Mouse (Mus musculus) embryonic facial prominence, embryonic 11.5 days (tissue): Measurements from ENCODE around the gene 1700001P01Rik. TPM values are rescaled to one million over a fixed set of nuclear protein-coding genes. Genes with fewer than 3 reads are reported as not detected.
A peak's percentile ranks its signal among the peaks of the same experiment; 100 is the strongest.

Source experiments
- ATAC-seq: fragments of 200-750 bp; cut with Nextera tagmentation; replicated peaks from 2 replicates; pipeline ENCODE4 v1.8.0; 2017; ENCODE audit warnings: low read depth; ENCODE audit not compliant: insufficient number of reproducible peaks, low FRiP score, low TSS enrichment
- DNase-seq: peaks from one replicate; pipeline ENCODE4 v3.0.0-alpha.2; 2015; ENCODE audit warnings: low spot score
- H3K27ac ChIP-seq: fragments of 300-500 bp; sonication (generic); replicated peaks from 2 replicates; pipeline ENCODE4 v1.5.1; 2014; ENCODE audit warnings: mild to moderate bottlenecking, low read depth, low read length, control low read depth
- H3K27me3 ChIP-seq: fragments of 300-500 bp; sonication (generic); 2 replicates; pipeline ENCODE4 v1.6.1; 2014; ENCODE audit warnings: mild to moderate bottlenecking, low read length, moderate library complexity, mixed read lengths; ENCODE audit not compliant: control insufficient read depth, insufficient read depth
- H3K36me3 ChIP-seq: fragments of 300-500 bp; sonication (generic); replicated peaks from 2 replicates; pipeline ENCODE4 v1.6.1; 2014; ENCODE audit warnings: low read depth, mild to moderate bottlenecking, low read length, moderate library complexity, mixed read lengths; ENCODE audit not compliant: control insufficient read depth, insufficient read depth
- H3K4me1 ChIP-seq: fragments of 300-500 bp; sonication (generic); 2 replicates; pipeline ENCODE4 v1.6.1; 2014; ENCODE audit warnings: low read length, mixed read lengths; ENCODE audit not compliant: control insufficient read depth, insufficient read depth
- H3K4me2 ChIP-seq: fragments of 300-500 bp; sonication (generic); 2 replicates; pipeline ENCODE4 v1.6.1; 2014; ENCODE audit warnings: low read depth, mild to moderate bottlenecking, control low read depth, low read length, moderate library complexity
- H3K4me3 ChIP-seq: fragments of 300-500 bp; sonication (generic); 2 replicates; pipeline ENCODE4 v1.5.1; 2014; ENCODE audit warnings: low read depth, low read length, control low read depth
- H3K9ac ChIP-seq: fragments of 300-500 bp; sonication (generic); replicated peaks from 2 replicates; pipeline ENCODE4 v1.6.1; 2014; ENCODE audit warnings: mild to moderate bottlenecking, control low read depth, low read length
- H3K9me3 ChIP-seq: fragments of 300-500 bp; sonication (generic); replicated peaks from 2 replicates; pipeline ENCODE4 v1.6.1; 2016; ENCODE audit warnings: mild to moderate bottlenecking, low read length, inconsistent platforms, mixed read lengths; ENCODE audit not compliant: control insufficient read depth
- WGBS: fragments of 180-500 bp; shearing (Covaris S2); extraction: QIAGEN DNeasy Blood & Tissue Kit; methylation state at CpG from one replicate; pipeline ENCODE4 v1.1.7; 2014; 5-methylcytosine and 5-hydroxymethylcytosine counted together
- polyA plus RNA-seq: library from polyadenylated mRNA; unstranded; fragments of >200 nt; fragmentation: Nextera tagmentation; extraction: Ambion mirVana; gene quantifications from 2 replicates; pipeline ENCODE4 v1.2.1, GENCODE M21; 2014

The 1700001P01Rik gene
- polyA plus RNA-seq, 1 experiment from 2014 or later = not detected

DNA sequence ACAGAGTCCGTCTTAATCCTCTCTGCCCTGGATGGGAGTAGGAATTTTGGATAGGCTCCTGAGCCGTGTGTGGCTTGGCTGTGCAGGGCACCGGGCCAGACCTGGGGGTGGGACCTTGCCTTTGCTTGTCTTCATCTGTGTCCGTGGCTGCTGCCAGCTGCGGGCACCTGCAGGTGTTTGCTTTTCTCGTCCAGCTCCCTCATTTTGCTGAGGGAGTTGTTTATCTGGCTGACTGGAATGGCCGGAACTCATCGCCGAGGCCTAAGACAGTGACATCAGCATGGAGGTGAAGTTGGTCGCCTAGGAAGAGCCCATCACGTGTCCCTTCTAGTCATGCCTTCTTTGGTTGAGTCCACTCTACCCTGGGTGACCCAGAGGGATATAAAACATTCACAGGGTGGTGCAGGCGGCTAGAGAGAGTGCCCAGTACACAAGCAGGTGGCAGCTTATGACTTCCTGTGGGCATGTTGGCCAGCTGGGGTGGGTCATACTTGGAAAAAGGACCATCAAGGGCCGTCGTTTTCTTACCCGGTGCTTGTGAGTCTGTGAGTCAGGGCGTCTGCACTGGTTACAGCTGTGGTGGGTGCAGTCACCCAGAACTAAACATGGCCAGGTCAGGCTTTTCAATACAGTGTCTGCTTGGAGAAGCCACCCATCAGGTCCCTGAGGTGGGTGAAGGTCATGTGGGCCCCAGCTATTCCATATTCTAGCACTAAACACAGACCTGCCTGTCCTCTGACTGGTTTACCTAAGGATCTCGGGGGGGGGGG lies 38.2 kb upstream of the 1700001P01Rik start:
- Histone ChIP-seq H3K9ac (no peak overlapping the region), H3K4me1 (peaks cover 41% of the 10 kb centered on the region), H3K36me3 (peaks cover 2% of the 10 kb centered on the region; the same call in 1 of the 2 replicates), H3K27ac (no peak overlapping the region), H3K9me3 (no peaks in the 10 kb centered on the region), H3K4me3 (no peak overlapping the region), H3K4me2 (no peak overlapping the region), H3K27me3 (no peaks in the 10 kb centered on the region)
- DNase-seq (no peak), ATAC-seq (no peak)
- 80% methylated on average over 17 of the region's 17 CpGs for WGBS

DNA sequence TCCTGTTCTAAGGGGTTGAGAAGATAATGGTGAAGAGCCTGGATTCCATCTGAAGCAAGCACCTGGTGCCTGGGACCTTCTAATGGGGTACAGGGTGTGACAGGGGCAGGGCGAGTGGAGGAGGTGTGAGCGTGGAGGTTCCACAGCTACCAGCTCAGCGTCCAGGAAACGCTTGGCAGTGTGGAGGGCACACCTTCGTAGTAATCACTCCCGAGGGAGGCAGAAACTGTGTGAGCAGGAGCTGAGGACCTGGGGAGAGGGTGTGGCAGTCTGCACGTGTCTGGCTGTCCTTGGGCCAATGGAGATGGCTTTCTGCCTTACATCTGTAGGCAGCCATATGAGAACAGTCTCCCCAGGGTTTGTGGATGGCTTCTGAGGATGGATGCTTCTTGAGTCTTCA lies 37.4 kb upstream of the 1700001P01Rik start:
- ATAC-seq = no peak; the same call in 1 of the 2 replicates
- no peaks in the 10 kb centered on the region for H3K9me3 ChIP-seq
- H3K4me3 ChIP-seq = no peak overlapping the region
- no peaks in the 10 kb centered on the region for H3K27me3 ChIP-seq
- no peak for DNase-seq
- H3K4me1 ChIP-seq = peaks cover 42% of the 10 kb centered on the region
- H3K27ac ChIP-seq = no peak overlapping the region
- H3K36me3 ChIP-seq = peaks cover 3% of the 10 kb centered on the region; the same call in 1 of the 2 replicates
- H3K4me2 ChIP-seq = no peak overlapping the region
- 53% methylated on average over 7 of the region's 7 CpGs for WGBS
- peak overlapping the region; percentile 25; the same call in 1 of the 2 replicates for H3K9ac ChIP-seq

DNA sequence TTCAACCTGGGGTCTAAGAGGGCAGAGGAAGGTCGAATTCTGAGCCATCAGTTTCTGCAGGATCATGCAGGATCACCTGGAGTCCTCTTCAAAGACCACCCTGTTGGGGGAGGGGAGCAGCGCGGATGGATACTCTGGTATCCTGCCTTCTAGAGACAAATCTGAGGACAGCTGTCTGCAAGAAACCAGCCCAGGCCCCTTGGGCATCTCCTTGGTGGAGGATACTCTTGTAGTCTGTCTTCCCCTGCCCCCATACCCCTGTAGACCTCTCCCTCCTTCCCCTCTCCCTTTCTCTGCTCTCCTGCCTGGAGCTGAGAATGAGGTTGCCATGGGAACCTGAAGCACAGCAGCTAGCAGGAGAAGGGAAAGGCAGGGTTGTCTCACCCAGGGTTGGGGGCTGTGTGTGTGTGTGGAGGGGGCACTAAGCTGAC lies 36.8 kb upstream of the 1700001P01Rik start:
- peak; percentile 66 for ATAC-seq
- Histone ChIP-seq H3K4me2 (peak overlapping the region; percentile 16; the same call in 1 of the 2 replicates), H3K9ac (peak overlapping the region; percentile 25), H3K9me3 (no peaks in the 10 kb centered on the region), H3K4me3 (no peak overlapping the region), H3K27ac (peak overlapping the region; percentile 56; the same call in 1 of the 2 replicates), H3K36me3 (peaks cover 3% of the 10 kb centered on the region; the same call in 1 of the 2 replicates), H3K4me1 (peaks cover 43% of the 10 kb centered on the region), H3K27me3 (no peaks in the 10 kb centered on the region)
- 13% methylated on average over 3 of the region's 3 CpGs for WGBS
- peak; percentile 75 for DNase-seq

DNA sequence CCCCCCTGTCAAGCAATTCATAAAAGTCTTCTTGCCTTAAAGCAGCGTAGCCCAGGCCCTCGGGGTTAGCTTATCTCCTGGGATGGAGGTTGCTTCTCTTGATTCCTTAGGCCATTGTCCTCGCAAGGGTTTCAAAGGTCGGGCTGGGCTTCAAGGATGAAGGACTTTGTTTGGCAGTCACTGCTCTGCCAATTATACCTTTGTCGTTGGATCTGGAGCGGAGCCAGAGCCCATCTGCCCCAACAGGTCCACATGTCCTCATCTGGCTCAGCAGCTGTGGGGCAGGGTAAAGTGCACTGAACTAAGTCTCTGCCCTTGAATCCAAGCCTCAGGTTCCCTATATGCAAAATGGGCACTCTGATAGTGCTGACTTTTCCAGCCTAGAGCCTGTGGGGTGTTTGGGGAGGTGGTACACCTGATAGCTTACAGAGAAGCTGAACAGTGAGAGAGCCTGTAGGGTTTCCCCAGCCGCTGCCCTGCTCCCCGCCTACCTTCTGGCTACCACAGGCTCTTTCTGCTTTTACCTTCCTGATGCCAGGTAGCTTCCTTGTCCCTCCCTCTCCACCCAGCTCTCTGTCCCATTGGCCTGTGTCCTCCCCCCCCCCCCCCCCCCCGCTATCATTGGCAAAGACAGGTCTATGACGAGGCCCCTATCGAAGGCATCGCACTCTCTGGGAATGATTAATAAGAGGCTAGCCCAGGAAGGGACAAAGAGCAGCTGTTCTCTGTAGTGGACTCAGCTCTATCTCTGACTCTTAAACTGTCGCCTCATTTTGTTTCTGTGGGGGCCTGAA lies 36.0 kb upstream of the 1700001P01Rik start:
- H3K9ac ChIP-seq = no peak overlapping the region; the same call in 1 of the 2 replicates
- no peak overlapping the region for H3K4me3 ChIP-seq
- H3K27ac ChIP-seq = peak overlapping the region; percentile 56; the same call in 1 of the 2 replicates
- no peak overlapping the region; the same call in 1 of the 2 replicates for H3K4me2 ChIP-seq
- peaks cover 41% of the 10 kb centered on the region for H3K4me1 ChIP-seq
- peaks cover 3% of the 10 kb centered on the region; the same call in 1 of the 2 replicates for H3K36me3 ChIP-seq
- DNase-seq (no peak), ATAC-seq (0 out of 2 replicates have a peak, but pooled peaks have one; percentile 11)
- 32% methylated on average over 12 of the region's 13 CpGs for WGBS
- H3K9me3 ChIP-seq = no peaks in the 10 kb centered on the region
- H3K27me3 ChIP-seq = no peaks in the 10 kb centered on the region

DNA sequence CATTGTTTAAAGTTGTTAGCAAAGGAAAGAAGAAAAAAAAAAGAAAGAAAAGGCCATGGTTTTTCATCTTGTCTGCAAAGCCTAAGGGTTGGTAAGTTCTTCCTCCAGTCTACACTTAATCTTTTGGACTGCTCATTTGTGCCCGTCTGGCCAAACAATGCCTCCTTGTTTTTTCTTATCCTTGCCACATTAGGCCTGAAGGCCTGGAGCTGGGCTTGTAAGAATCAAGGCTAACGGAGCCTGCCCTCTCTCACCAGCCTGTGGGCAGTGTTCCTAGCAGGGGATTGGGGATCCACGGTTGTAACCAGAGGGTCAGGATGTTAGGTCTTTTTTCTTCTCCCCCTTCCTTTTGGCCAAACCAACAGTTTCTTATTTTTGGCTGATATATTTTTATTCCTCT lies 35.3 kb upstream of the 1700001P01Rik start:
- H3K4me1 ChIP-seq = peaks cover 38% of the 10 kb centered on the region
- no peak for ATAC-seq
- H3K36me3 ChIP-seq = peaks cover 3% of the 10 kb centered on the region; the same call in 1 of the 2 replicates
- H3K27me3 ChIP-seq = no peaks in the 10 kb centered on the region
- WGBS = 10% methylated on average over 3 of the region's 3 CpGs
- no peak overlapping the region for H3K4me2 ChIP-seq
- no peak overlapping the region for H3K9ac ChIP-seq
- no peak overlapping the region; the same call in 1 of the 2 replicates for H3K27ac ChIP-seq
- no peaks in the 10 kb centered on the region for H3K9me3 ChIP-seq
- H3K4me3 ChIP-seq = no peak overlapping the region
- DNase-seq = peak; percentile 20

DNA sequence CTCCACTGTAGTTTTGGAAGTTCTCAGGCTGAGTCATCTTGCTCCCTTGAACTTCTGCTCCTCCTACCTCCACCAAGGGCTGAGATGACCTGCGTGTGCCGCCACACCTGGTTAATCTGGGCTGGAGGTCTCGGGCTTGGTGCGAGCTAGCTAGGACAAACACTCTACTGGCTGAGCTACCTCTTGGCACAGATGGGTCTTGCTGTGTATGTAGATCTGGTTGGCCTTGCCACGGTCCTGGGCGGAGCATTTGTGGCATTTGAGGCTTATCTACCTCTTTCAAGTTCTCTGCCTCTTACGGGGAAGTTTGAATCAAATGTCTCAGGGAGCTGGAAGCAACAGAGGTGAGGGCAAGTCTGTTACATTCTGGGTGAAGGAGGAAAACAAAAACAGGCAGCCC lies 34.6 kb upstream of the 1700001P01Rik start:
- Histone ChIP-seq H3K27ac (no peak overlapping the region), H3K36me3 (peaks cover 3% of the 10 kb centered on the region; the same call in 1 of the 2 replicates), H3K9me3 (no peaks in the 10 kb centered on the region), H3K27me3 (no peaks in the 10 kb centered on the region), H3K4me2 (no peak overlapping the region), H3K4me1 (peaks cover 42% of the 10 kb centered on the region), H3K9ac (no peak overlapping the region), H3K4me3 (no peak overlapping the region)
- WGBS = 71% methylated on average over 7 of the region's 7 CpGs
- ATAC-seq (no peak), DNase-seq (no peak)

DNA sequence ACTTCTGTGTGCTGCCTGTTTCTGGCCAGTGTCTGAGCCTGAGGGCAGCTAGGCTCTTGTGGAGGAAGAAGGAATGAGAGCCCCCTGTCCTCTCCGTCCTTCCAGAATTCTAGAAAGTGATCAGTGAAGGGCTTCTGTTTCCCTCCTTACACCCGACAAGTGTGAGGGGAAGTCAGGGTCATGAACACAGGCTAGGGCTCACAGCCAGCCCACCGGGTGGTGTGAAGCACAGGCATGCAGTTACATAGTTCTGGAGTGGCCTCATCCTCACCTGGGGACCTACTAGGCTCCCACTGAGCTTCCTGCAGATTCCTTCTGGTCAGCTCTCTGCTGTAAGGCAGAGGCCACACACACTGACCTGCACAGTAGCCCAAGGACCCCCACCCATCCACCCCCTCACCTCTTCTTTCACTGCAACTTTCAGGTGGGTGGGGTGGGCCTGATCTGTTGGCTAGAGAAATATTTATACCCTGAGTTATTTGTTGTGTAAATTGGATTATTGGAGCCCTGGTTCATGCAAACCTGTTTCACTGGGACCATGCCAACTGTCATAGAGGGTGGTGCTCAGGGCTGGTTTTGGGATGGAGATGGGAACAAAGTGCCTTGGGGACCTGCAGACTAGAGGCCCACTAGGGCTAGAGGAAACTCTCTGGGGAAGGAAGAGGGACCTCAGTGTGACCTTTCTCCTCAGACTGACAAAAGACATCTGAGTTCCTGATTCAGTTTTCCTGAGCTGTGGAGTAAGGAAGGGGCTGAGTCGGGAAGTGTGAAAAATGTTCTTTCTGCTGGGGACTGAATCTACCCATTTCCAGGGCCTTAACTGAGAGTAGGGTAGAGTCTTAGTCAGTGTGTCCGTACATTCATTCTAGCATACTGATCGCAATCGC lies 33.8 kb upstream of the 1700001P01Rik start:
- Histone ChIP-seq H3K27ac (peak overlapping the region; percentile 35; the same call in 1 of the 2 replicates), H3K9ac (peak overlapping the region; percentile 2; the same call in 1 of the 2 replicates), H3K4me1 (peaks cover 48% of the 10 kb centered on the region), H3K36me3 (peaks cover 3% of the 10 kb centered on the region; the same call in 1 of the 2 replicates), H3K27me3 (no peaks in the 10 kb centered on the region), H3K4me2 (no peak overlapping the region), H3K9me3 (no peaks in the 10 kb centered on the region), H3K4me3 (no peak overlapping the region)
- no peak for DNase-seq
- 54% methylated on average over 7 of the region's 7 CpGs for WGBS
- no peak for ATAC-seq
